Mouse (Mus musculus) R1 (cell line): ENCODE results near the gene Cacnb2.

Source experiments
- DNase-seq: peaks from one replicate; pipeline ENCODE4 v3.0.0-alpha.2; 2018; ENCODE audit warnings: low read depth, low spot score

Gene Cacnb2

DNA sequence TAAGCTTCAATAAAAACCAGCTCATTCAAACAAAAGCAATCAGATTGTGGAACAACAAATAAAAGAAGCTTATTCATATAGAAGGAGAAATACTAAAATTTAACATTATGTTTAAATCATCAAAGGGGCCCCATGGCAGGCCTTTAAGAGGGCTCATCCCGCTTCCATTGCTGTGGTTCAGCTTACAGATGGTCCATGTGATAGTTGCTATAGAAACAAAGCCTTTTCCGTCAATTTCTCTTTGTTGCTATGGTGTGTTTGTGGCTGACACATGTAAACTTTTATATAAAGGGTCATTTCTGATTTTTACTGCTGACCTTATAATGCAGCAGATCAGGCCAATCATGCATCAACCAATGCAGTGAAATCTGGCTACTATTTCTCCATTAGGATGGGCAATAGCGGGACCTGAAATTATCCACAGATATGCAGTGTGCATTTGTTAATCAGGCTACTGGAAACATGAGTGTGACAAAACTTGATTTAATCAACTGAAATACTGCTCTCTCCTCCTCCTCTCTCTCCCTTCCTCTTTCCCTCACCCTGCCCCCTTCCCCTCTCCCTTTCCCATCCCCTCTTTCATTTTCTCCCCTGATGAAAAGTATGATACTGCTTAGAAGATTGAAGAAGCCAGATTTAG lies 54.4 kb downstream of the Cacnb2 start:
- DNase-seq, result no peak

DNA sequence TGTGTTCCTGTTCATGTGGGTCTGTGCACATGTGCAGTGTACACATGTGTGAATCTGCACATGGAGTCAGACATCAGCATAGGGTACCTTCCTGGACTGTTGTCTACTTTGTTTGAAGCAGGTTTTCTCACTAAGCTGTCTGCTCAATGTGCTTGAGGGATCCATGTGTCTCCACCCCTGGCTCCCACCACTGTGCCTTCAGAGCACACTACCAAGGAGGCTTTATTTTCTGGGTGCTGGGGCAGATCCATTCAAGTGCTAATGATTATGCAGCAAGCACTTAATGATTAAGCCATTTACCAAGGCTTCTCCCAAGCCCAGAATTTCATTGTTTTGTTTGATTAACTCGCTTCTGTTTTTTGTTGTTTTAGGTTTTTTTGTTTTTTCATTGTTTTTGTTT lies 62.3 kb downstream of the Cacnb2 start:
- peak; percentile 9 for DNase-seq

DNA sequence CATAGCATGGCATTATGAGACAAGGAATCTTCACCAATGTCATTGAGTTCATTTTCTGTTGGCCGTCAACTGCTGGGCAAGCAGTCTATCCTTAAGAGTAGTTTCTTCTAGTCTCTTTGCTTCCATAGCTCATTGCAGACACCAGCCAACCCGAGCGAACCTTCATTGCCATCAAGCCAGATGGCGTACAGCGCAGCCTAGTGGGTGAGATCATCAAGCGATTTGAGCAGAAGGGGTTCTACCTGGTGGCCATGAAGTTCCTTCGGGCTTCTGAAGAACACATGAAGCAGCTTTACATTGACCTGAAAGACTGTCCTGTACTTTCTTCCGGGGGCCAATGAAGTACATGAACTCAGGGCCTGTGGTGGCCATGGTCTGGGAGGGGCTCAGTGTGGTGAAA lies 69.2 kb downstream of the Cacnb2 start:
- no peak for DNase-seq

DNA sequence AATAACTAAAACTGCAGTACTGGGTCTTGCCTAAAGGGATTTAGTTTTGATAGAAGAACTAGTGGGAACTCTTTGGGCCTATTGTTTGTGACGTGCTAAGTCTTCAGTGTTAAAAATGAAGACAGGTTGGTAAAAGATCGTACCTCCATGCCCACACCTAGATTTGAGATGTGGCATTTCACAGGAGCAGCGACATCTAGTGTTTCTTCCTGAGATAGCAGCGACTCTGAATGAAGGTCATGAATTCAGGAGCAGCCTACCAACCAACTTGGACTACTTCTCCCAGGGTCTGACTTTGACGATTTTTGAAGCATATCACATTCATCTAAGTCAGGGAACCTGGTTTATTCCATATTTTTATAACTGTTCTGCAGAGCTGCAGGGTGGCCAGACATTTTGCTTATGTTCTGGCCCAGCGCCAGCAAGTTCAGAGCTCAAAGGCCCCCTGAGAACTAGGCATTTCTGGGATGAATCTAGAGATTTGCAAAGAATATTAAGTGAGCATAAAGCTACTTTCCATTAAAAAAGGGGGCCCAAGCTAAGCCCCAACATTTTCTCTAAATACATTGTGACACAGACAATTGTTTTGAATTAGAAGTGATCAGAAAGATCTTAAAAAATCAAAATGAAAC lies 74.1 kb downstream of the Cacnb2 start:
- DNase-seq, result peak; percentile 62

DNA sequence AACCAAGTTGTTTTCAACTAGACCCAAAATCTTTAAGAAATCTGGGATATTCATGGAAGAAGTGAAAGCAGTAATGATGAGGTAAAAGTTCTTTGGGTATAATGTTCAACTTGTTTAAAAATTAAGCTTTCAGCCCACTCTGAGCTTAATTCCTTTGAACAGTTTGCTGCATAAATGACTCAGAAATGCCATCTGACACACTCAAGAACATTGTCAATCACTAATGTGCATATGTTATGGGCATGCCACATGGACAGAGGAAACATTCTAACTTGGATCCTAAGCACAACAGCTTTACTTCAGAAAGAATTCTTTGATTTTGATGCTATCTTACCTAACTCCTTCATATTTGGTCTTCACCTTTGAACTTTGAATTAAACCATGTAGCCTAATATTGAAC lies 81.3 kb downstream of the Cacnb2 start:
- no peak for DNase-seq

DNA sequence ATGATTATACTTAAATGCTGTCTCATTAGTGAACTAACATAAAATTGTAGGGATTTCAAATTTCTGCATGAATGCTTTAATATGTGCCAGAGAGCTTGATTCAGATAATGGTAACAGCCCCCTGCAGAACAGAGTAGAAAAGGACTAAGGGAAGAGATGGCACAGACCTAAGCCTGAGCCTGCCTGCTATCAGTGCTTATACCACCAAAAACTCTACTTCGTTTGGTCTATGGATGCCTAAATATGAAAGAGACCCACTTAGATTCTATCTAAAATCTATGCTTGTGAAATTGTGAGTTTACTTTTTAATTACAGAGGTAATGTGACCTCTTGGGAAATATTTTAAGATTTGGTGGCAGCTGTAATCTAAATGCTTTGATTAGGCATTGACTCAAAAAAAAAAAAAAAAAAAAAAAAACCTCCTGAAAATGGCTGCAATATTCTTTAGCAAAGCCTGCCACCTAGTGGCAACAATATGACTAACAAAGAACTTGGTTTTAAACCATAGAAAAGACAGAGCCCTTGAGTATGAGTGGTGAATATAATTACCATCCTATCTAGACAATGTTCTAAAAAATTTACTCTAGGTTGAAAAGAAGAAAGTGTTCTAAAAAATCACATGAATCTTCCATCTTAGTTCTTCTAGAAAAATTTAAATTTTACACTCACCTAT lies 100.2 kb downstream of the Cacnb2 start:
- peak; percentile 43 for DNase-seq

DNA sequence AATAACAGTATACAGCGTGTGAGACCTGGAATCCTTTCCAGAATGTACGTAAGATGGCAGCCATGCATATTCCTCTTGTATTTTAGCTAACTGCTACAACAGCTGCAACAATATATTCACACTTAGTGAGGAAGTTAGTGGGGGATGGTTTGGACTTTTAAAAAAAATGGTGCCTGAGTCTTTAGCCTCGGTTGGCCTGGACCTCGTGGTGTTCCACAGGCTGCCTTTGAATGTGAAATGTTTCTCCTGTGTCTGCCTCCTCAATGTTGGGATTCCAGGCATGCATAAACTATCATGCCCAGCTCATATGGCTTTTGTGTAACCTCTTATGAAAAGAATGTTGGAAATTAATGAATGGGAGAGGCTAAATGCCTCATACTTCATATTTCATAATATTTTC lies 100.8 kb downstream of the Cacnb2 start:
- no peak for DNase-seq

DNA sequence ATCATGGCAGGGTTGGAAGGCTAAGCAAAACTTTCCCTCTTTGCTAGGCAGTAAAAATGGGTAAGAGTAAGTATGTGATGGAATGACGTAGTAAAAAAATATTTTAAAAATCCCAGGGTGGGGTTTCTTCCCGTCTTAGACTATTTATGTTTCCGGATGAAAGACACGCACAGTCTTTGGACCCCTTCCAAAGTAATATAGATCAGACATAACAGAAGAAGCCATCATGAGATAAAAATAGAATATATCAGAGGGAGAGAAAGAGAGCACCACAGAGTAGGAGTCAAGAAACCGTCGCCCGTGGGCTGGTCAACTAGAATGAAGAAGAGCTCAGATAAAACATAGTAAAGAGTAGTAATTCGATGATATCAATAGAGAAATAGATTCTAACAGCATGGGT lies 107.4 kb downstream of the Cacnb2 start:
- no peak for DNase-seq

DNA sequence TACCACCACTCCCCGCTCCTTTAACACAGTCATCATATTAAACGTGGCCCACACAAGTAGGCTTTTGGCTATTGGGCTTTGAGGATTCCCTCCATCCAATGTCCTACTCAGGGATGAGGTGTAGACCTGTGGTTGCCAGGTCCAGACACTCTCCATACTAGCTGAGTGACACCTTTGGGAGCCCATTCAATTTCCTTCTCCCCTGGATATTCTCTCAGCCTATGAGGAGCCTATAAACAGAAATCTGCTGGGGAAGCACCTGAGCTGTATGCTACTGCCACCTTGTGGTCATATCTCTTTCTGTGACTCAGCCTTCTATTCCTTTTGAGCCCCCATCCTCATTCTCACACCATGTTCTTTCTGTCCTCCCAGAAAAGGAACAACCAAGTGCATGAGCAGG lies 108.9 kb downstream of the Cacnb2 start:
- DNase-seq, result peak; percentile 61

DNA sequence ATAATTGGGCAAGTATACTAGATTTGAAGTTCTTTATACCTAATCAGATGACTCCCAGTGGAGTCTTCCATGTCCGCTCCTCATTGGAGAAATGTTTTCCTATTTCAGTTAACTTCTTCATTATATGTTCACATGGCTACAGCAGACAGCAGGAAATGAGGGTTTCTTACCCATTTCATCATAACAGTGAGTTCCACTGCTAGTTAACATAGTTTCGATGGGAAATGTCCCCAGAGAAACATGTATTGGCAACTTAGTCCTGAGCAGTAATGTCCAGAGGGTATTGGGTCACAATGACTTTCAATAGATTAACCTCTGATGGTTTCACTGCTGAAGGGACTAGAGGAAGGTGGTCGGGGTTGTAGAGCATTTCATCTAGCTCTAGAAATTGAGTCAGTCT lies 110.2 kb downstream of the Cacnb2 start:
- no peak for DNase-seq

DNA sequence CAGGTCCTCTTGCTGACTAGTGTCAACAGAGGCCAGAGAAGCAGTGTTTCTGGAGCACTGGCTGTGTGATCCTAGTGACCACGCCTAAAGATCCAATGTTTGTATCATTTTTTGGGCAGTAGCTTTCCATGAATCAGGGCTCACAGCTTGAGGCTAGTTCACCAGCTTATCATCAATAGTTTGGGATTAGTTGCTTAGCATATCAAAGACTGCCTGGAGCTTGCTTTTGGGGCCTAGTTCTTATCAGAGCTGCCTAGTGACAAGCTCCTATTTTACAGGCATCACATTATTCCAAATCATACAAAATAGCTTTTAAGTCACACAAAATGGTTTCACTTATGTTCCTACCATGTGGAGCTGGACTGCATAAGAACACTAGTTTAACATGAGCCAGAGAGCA lies 113.8 kb downstream of the Cacnb2 start:
- peak; percentile 13 for DNase-seq

DNA sequence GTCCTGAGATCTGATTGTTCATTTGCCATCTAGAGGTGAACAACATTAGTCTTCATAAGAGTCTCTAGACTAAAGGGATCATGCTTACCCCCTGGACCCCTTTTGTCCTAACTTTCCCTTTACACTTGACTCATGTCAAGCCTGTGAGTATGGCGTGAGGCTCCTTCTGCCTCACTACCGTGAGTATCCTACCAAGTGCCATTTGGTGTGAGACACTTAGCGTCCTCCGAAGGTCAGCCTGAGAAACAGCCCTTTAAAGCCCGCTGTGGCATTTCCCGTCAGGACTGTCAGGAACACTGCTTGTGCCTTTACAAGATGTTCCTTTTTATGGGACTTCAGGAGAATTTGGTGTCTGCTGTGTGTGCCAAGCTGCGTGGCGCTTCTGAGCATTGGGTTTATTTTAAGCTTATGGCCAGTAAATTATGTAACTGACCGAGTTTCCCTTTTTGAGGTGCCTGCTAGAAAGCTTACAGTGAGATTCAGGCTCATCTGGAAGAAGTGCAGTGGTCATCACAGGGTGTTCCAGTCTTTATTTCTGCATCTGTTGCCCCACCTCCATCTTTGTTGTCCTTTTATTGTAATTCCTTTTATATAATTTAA lies 116.3 kb downstream of the Cacnb2 start:
- DNase-seq, result no peak

DNA sequence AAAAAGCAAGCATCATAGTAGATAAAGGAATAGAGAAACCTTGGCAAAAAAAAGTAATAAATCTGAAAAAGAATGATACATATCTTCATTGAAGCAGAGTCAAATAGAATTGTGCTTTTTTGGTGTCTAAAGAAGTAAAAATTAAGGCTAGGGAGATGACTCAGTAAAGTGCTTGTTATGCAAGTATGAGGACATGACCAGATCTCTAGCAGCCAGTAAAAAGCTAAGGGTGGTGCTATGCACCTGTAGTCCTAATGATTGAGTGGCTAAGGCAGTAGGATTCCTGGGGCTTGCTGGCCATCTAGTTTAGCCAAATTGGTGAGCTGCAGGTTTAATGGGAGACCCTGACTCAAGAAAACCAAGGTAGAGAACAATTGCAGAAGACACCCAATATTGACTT lies 122.5 kb downstream of the Cacnb2 start:
- DNase-seq, result no peak

DNA sequence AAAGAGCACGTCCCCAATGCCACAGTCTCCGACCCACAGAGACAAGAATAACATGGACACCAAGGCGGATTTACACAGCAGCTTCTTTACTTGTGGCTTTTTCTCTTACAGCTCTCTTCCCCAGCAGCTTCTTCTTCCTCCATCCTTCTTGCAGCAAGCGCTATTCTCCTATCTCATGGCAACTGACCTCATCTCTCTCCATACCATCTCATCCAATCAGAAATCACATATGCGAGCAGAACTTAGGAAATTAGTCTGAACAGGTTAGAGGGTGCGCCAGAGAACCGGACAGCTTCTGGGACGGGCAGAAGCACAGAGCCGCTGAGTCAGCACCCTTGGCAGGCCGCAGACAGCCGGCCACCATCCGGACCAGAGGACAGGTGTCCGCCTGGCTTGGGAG lies 123.7 kb downstream of the Cacnb2 start:
- peak; percentile 44 for DNase-seq

DNA sequence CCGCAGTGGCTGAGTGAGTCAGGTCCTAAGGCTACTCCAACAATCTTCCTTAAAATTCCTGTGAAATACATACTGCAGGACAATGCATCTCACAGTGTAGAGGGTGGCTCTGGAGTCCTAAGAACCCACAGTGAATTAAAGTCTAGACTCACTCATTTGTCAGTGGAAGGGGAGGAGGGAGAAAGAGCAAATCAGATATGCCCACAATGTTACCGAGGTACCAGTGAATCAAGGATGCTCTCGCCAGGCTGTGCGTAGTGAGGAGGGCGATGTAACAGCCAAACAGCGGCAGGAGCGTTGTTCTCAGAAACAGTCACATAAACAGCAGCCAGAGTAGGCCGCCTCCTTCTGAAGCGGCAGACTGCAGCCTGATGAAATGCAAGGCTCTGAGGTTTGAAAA lies 136.0 kb downstream of the Cacnb2 start:
- peak; percentile 6 for DNase-seq

DNA sequence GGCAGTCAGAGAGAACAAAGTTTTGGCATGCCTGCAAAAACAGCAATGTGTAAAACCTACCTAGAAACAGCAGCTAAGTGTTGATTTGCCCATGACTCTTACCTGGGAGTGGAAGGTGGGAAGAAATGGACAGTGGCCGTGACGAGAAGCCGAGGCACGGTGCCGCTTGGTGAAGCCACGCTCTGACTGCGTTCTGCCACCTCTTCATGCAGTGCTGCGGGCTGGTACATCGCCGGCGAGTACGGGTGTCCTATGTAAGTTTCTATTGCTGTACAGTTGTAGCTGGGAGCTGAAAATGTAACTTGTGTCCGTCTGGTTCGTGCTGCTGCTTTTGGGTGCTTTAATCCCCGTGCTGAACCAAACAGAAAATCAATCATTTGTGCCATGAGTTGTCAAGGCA lies 136.6 kb downstream of the Cacnb2 start:
- DNase-seq, result peak; percentile 3

DNA sequence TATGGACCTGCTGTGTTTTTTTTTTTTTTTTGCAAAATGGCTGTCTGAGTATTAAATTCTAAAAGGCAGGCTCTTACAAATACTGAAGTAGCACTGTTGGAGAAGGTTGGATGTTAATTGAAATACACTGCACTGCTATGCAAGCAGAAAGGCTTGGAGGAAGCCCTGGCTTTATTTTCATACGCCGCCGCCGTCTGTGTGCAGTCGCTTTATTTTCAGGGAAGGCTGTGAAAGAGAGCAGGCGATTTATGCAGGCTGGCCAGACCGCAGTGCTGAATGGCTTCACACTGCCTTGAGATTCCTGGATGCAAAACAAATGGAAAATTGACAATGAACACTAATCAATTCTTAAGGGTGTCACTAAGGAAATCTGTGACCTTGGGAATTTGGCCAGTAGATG lies 137.5 kb downstream of the Cacnb2 start:
- no peak for DNase-seq

DNA sequence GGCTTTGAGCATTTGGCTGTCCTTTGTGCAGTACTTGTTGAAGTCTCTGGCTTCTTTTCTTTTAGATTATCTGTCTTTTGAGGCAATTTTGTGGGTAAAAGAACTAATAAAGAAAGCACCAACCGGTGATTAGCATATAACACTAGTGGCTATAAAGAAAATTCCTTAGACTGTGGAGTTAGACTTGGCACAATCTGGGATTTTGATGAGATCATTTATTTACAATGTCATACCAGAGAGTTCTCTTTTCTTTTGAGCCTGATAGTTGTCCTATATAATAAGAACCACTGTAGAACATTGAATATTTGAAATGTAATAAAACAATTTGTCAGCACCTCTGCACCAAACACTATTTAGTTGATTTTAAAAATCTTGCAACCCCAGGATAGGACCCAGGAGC lies 141.9 kb downstream of the Cacnb2 start:
- no peak for DNase-seq

DNA sequence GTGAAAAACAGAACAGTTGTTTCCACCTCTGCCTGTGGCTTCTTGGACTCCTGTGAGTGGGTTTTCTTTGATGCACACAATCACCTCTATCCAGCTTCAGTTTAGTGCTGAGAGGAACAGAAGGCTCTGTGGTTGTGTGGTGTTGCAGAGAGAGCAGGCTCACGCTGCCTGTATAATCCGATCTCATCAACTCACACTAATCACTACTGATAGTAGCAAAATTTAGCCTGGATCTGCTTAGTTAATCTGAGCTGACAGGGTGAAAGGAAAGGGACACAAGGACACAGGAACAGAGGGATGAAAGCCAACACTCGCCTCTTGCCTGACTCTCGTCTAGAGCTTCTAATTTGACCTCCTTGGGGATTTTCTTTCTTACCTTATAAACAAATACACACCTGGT lies 160.0 kb downstream of the Cacnb2 start:
- no peak for DNase-seq

DNA sequence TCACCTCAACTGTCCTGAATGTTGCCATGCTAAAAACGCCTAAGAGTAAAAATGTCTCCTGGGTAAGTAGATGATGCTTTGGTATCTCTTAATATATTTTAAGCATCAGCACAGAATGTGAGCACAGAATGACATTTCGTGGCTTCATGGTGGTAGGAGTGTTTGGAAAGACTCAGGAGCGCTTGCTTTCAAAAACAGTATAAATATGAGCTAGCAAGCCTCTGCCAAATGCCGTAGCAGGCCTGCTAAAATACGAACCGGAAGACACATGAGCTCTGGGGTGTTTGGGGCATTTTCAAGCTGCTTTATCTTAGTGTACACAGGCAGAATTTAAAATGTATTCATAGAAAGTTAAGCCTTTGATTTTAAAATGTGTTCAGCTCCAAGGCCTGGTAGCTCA lies 161.0 kb downstream of the Cacnb2 start:
- no peak for DNase-seq

DNA sequence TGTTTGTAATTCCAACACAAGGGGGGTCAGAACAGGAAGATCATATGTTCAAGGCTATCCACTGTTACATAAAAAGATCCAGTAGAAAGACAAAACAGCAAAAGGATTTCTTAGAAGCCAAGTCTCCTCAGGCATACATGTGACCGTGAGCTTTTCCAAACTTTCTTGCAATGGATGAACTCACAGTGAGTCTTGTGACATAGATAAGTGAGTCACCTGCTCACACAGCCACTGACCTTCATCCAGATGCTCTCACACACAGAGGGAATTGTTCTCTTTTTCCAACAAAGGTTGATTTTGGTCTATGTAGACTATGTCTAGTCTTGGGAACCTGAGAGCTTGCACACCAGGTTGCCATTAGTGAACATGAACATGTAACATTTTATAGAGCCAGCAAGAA lies 166.6 kb downstream of the Cacnb2 start:
- DNase-seq, result no peak

DNA sequence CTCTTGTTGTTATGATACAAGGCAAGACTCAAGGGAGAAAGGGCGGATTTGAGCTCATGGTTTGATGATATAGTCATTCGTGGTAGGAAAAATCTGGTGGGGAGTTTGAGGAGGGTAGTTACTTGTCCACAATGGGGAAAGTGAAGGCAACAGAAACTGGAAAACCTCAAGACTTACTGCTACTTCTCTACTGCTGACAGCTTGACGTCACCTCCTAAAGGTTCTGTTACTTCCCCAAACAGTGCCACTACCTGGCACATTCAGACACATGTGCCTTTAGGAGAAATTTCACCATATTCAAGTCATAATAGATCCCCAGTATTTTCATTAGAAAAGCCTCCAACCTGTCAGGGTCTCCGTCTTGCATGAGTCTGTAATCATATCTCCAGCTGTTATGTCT lies 167.7 kb downstream of the Cacnb2 start:
- DNase-seq, result no peak

DNA sequence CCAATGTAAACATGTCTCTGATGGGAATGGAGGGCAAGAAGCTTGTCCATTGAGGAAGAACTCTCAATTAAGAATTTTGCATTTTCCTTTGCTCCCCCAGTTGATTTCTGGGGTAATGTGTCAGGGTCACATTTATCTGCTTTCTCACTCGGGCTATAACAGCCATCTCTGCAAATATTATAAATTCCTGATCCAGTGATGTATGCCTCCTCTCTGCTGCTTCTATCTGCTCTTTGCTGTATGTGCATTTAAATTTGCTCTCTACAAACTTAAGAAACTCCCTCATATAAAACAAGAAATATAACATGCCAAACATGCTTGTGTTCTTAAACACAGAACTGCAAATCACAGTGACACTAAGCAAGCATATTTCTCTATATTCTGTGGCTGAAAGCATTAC lies 171.5 kb downstream of the Cacnb2 start:
- no peak for DNase-seq
